8 mouse cellular contexts compared by ENCODE assay signal in the genomic region with DNA sequence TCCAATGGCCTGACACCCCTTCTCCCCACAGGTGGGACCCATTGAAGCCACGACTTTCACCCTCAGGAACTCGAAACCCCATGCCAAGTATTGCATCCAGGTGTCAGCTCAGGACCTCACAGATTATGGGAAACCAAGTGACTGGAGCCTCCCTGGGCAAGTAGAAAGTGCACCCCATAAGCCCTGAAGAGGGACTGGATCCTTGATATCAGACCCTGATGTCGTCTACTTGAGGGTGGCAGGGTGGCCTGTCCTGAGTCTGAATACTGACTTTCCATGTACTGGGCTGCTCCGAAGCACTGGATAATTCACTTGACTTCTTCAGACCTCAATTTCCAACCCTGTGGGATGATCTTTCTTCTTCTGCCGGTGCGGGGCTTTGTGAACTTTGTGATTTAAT. TPM values are rescaled to one million over a fixed set of nuclear protein-coding genes. Genes with fewer than 3 reads are reported as not detected.
DNase-seq lines count a peak whose midpoint lies in the region; ATAC-seq and TF ChIP-seq lines count a peak whose summit lies in the region.

No protein-coding gene starts in this region.

- H3K36me3 ChIP-seq in testis, adult 2 months (ENCODE audit: control insufficient read depth, insufficient read depth, low read length) = no peaks in the 10 kb centered on the region
- peaks cover 10% of the 10 kb centered on the region for H3K36me3 ChIP-seq in limb, embryonic 13.5 days
- 0 out of 2 replicates have a peak, but pooled peaks cover 7% of the 10 kb centered on the region for H3K36me3 ChIP-seq in stomach, embryonic 15.5 days

- intact Hi-C loops in left cerebral cortex, postnatal 25 days (cut with DNase I) = loop anchor here (5.0 kb wide), 2 partner anchors 121 to 254 kb away; a partner anchor contains a TSS

- H3K4me3 ChIP-seq in testis, adult 2 months (ENCODE audit: control insufficient read depth, low read depth, low read length) = peak overlapping the region; percentile 80
- H3K4me3 ChIP-seq in limb, embryonic 13.5 days = peak overlapping the region; percentile 51
- peak overlapping the region; percentile 42 for H3K4me3 ChIP-seq in stomach, embryonic 15.5 days (replicated peaks)

- DNase-seq in heart, adult 11 months = peak; percentile 88
- DNase-seq in heart, postnatal 4 days = no peak
- no peak for DNase-seq in testis, postnatal 14 days (ENCODE audit: low spot score)
- no peak for DNase-seq in left cerebral cortex, postnatal 25 days (ENCODE audit: low spot score in 2 of 2)
- DNase-seq in embryo, embryonic 10.5 days (ENCODE audit: low spot score) = no peak

- WGBS in limb, embryonic 13.5 days = 34% methylated on average over 6 of the region's 6 CpGs
- WGBS in stomach, embryonic 15.5 days = 30% methylated on average over 6 of the region's 6 CpGs

- ATAC-seq in limb, embryonic 13.5 days (ENCODE audit: low FRiP score, low read depth) = no peak
- no peak for ATAC-seq in stomach, embryonic 15.5 days (ENCODE audit: insufficient read depth, low FRiP score, low read depth)

- H3K9ac ChIP-seq in limb, embryonic 13.5 days = peak overlapping the region; percentile 62; the same call in 1 of the 2 replicates
- no peak overlapping the region for H3K9ac ChIP-seq in stomach, embryonic 15.5 days

- H3K9me3 ChIP-seq in limb, embryonic 13.5 days = no peaks in the 10 kb centered on the region
- no peaks in the 10 kb centered on the region for H3K9me3 ChIP-seq in stomach, embryonic 15.5 days

- TF ChIP-seq CTCF in testis, adult 2 months (IDR thresholded peaks at IDR 0.05; ENCODE audit: control insufficient read depth, insufficient read depth, insufficient replicate concordance, low read depth, low read length) = no peak

- H3K4me1 ChIP-seq in testis, adult 2 months (ENCODE audit: control insufficient read depth, insufficient read depth, low read length) = peaks cover 18% of the 10 kb centered on the region
- H3K4me1 ChIP-seq in limb, embryonic 13.5 days = peaks cover 29% of the 10 kb centered on the region
- H3K4me1 ChIP-seq in stomach, embryonic 15.5 days = peaks cover 19% of the 10 kb centered on the region

- H3K4me2 ChIP-seq in limb, embryonic 13.5 days (replicated peaks) = peak overlapping the region; percentile 80
- H3K4me2 ChIP-seq in stomach, embryonic 15.5 days = peak overlapping the region; percentile 62

- no peak overlapping the region for H3K27ac ChIP-seq in testis, adult 2 months (ENCODE audit: control insufficient read depth, insufficient read depth, low read depth, low read length)
- no peak overlapping the region for H3K27ac ChIP-seq in limb, embryonic 13.5 days
- H3K27ac ChIP-seq in stomach, embryonic 15.5 days = no peak overlapping the region

- TF ChIP-seq POLR2A in testis, adult 2 months (IDR thresholded peaks at IDR 0.05; ENCODE audit: control insufficient read depth, low read depth, low read length) = no peak

- no peaks in the 10 kb centered on the region for H3K27me3 ChIP-seq in testis, adult 2 months (ENCODE audit: control insufficient read depth, insufficient read depth, low read length)
- H3K27me3 ChIP-seq in limb, embryonic 13.5 days = peaks cover 32% of the 10 kb centered on the region
- H3K27me3 ChIP-seq in stomach, embryonic 15.5 days (replicated peaks) = no peaks in the 10 kb centered on the region; the same call in 1 of the 2 replicates

RNA-seq across cellular contexts. Expression of a gene that starts 2.3 kb away (rescaled TPM):
- total RNA-seq in heart, postnatal 4 days (2021) = 10 to 100 TPM; 14.8 to 14.9 TPM
- polyA plus RNA-seq in testis, adult 2 months (2012; rRNA removed) = 4.9 TPM in 2 replicates
- 25.5 and 27.8 TPM in 2 replicates for polyA plus RNA-seq in limb, embryonic 13.5 days (2015; fragmentation: Nextera tagmentation; extraction: Ambion mirVana)
- polyA plus RNA-seq in stomach, embryonic 15.5 days (2015; fragmentation: Nextera tagmentation; extraction: Ambion mirVana) = 22.0 and 24.8 TPM in 2 replicates
- 10 to 100 TPM; 15.0 to 15.3 TPM for total RNA-seq in left cerebral cortex, postnatal 25 days (2021)

RNA-seq across cellular contexts. Expression of a gene that starts 4.2 kb away (rescaled TPM):
- total RNA-seq in heart, postnatal 4 days (2021) = under 1 TPM; 0.61 to 0.71 TPM
- polyA plus RNA-seq in testis, adult 2 months (2012; rRNA removed) = 0.53 and 0.75 TPM in 2 replicates
- polyA plus RNA-seq in limb, embryonic 13.5 days (2015; fragmentation: Nextera tagmentation; extraction: Ambion mirVana) = 1.3 and 1.4 TPM in 2 replicates
- 4.1 TPM in 2 replicates for polyA plus RNA-seq in stomach, embryonic 15.5 days (2015; fragmentation: Nextera tagmentation; extraction: Ambion mirVana)
- total RNA-seq in left cerebral cortex, postnatal 25 days (2021) = 1 to 10 TPM; 2.1 to 2.5 TPM

RNA-seq across cellular contexts. Expression of a gene that starts 7.3 kb away (rescaled TPM):
- total RNA-seq in heart, postnatal 4 days (2021) = 1 to 10 TPM; 3.3 to 4.0 TPM
- 0.24 and 0.48 TPM in 2 replicates for polyA plus RNA-seq in testis, adult 2 months (2012; rRNA removed)
- 7.0 and 7.6 TPM in 2 replicates for polyA plus RNA-seq in limb, embryonic 13.5 days (2015; fragmentation: Nextera tagmentation; extraction: Ambion mirVana)
- 6.1 and 6.9 TPM in 2 replicates for polyA plus RNA-seq in stomach, embryonic 15.5 days (2015; fragmentation: Nextera tagmentation; extraction: Ambion mirVana)
- total RNA-seq in left cerebral cortex, postnatal 25 days (2021) = 1 to 10 TPM; 3.5 to 4.0 TPM

RNA-seq across cellular contexts. Expression of a gene that starts 13.7 kb away (rescaled TPM):
- total RNA-seq in heart, postnatal 4 days (2021) = 1 to 10 TPM; 3.7 to 4.6 TPM
- polyA plus RNA-seq in testis, adult 2 months (2012; rRNA removed) = 0.63 and 1.1 TPM in 2 replicates
- polyA plus RNA-seq in limb, embryonic 13.5 days (2015; fragmentation: Nextera tagmentation; extraction: Ambion mirVana) = 50.4 and 50.7 TPM in 2 replicates
- 10.4 and 11.1 TPM in 2 replicates for polyA plus RNA-seq in stomach, embryonic 15.5 days (2015; fragmentation: Nextera tagmentation; extraction: Ambion mirVana)
- 10 to 100 TPM; 30.9 to 34.4 TPM for total RNA-seq in left cerebral cortex, postnatal 25 days (2021)

RNA-seq across cellular contexts. Expression of a gene that starts 29.7 kb away (rescaled TPM):
- 1 to 10 TPM in 1 of 2 experiments, under 1 TPM in 1; 0.34 to 1.5 TPM for total RNA-seq in heart, postnatal 4 days (2021)
- polyA plus RNA-seq in testis, adult 2 months (2012; rRNA removed) = 2.3 and 2.4 TPM in 2 replicates
- polyA plus RNA-seq in limb, embryonic 13.5 days (2015; fragmentation: Nextera tagmentation; extraction: Ambion mirVana) = 36.4 and 39.2 TPM in 2 replicates
- polyA plus RNA-seq in stomach, embryonic 15.5 days (2015; fragmentation: Nextera tagmentation; extraction: Ambion mirVana) = 9.8 and 11.7 TPM in 2 replicates
- 10 to 100 TPM; 70.5 to 78.8 TPM for total RNA-seq in left cerebral cortex, postnatal 25 days (2021)
